Mouse (Mus musculus) cortical plate, adult 2 months (tissue): ENCODE measurements at regions not wholly inside any gene's neighbourhood (a gene's known extent, or its start where the extent isn't known, plus 50 kb on each side); places are given as distances from the start of the nearest gene placed in this dataset.

Experiments used
- CTCF ChIP-seq: fragments of 200-500 bp; IDR thresholded peaks from 2 replicates; pipeline ENCODE4 v1.5.1; 2011; ENCODE audit warnings: mild to moderate bottlenecking, control low read depth, low read length; ENCODE audit not compliant: insufficient read depth; ENCODE audit errors: extremely low read depth
- POLR2A ChIP-seq: fragments of 200-500 bp; IDR thresholded peaks from 2 replicates; pipeline ENCODE4 v1.6.1; 2011; ENCODE audit warnings: mild to moderate bottlenecking, low read length, control low read depth; ENCODE audit not compliant: insufficient read depth; ENCODE audit errors: extremely low read depth

- TF ChIP-seq POLR2A: no peak
- TF ChIP-seq CTCF: no peak
Measured at GRCm38 (mm10) chr14:100446130-100446529, 161.7 kb upstream of the Klf12 start.
